Mouse (Mus musculus): Measurements from ENCODE around the gene Pdcd2l. TPM values are rescaled to one million over a fixed set of nuclear protein-coding genes. Genes with fewer than 3 reads are reported as not detected.
"Not testable (repeated sequence)": the region's sequence is repeated elsewhere in the genome, so short reads cannot be mapped to it uniquely, and the experiment has no call there.

Pdcd2l gene
- polyA plus RNA-seq, 1 experiment from 2014 or later = 75.4 TPM

- no peak for DNase-seq (ENCODE audit: low spot score)
- H3K9me3 ChIP-seq (replicated peaks) = no peaks in the 10 kb centered on the region
- 97% methylated on average over 2 of the region's 2 CpGs for WGBS
- H3K27ac ChIP-seq = no peak overlapping the region
- H3K36me3 ChIP-seq = peaks cover 56% of the 10 kb centered on the region
- no peaks in the 10 kb centered on the region for H3K4me1 ChIP-seq
- H3K27me3 ChIP-seq (ENCODE audit: low read depth, poor library complexity, severe bottlenecking) = no peaks in the 10 kb centered on the region
- no peak overlapping the region for H3K4me3 ChIP-seq
These were observed 4.4 kb upstream of the Pdcd2l start for GRCm38 (mm10) chr7:34200829-34201228.

GRCm38 (mm10) chr7:34198346-34198745, 1.9 kb upstream of the Pdcd2l start:
- 58% methylated on average over 3 of the region's 3 CpGs for WGBS

GRCm38 (mm10) chr7:34195632-34196031, 829 bp downstream of the Pdcd2l start:
- Histone ChIP-seq H3K27me3 (ENCODE audit: low read depth, poor library complexity, severe bottlenecking) (no peaks in the 10 kb centered on the region), H3K9me3 (replicated peaks) (no peaks in the 10 kb centered on the region), H3K36me3 (peaks cover 35% of the 10 kb centered on the region), H3K4me3 (peak overlapping the region; percentile 98), H3K27ac (peak overlapping the region; percentile 90), H3K4me1 (peaks cover 5% of the 10 kb centered on the region)
- 52% methylated on average over 3 of the region's 3 CpGs for WGBS
- DNase-seq (ENCODE audit: low spot score) = no peak

More at GRCm38 (mm10) chr7:34198346-34198745, 1.9 kb upstream of the Pdcd2l start:
- H3K4me1 ChIP-seq = peaks cover 5% of the 10 kb centered on the region
- no peak overlapping the region for H3K4me3 ChIP-seq
- H3K27me3 ChIP-seq (ENCODE audit: low read depth, poor library complexity, severe bottlenecking) = no peaks in the 10 kb centered on the region
- H3K9me3 ChIP-seq (replicated peaks) = no peaks in the 10 kb centered on the region
- H3K27ac ChIP-seq = no peak overlapping the region
- no peak for DNase-seq (ENCODE audit: low spot score)
- H3K36me3 ChIP-seq = peaks cover 41% of the 10 kb centered on the region

GRCm38 (mm10) chr7:34192825-34193224, 3.6 kb downstream of the Pdcd2l start:
- Histone ChIP-seq H3K4me1 (peaks cover 5% of the 10 kb centered on the region), H3K4me3 (no peak overlapping the region), H3K36me3 (peaks cover 53% of the 10 kb centered on the region), H3K27me3 (ENCODE audit: low read depth, poor library complexity, severe bottlenecking) (no peaks in the 10 kb centered on the region), H3K9me3 (replicated peaks) (no peaks in the 10 kb centered on the region), H3K27ac (no peak overlapping the region)
- no peak for DNase-seq (ENCODE audit: low spot score)
- WGBS = 92% methylated on average over 6 of the region's 6 CpGs

- no peak overlapping the region for H3K27ac ChIP-seq
- H3K4me3 ChIP-seq = no peak overlapping the region
- H3K36me3 ChIP-seq = peaks cover 82% of the 10 kb centered on the region
- H3K27me3 ChIP-seq (ENCODE audit: low read depth, poor library complexity, severe bottlenecking) = no peaks in the 10 kb centered on the region
- H3K9me3 ChIP-seq (replicated peaks) = no peaks in the 10 kb centered on the region
- no peaks in the 10 kb centered on the region for H3K4me1 ChIP-seq
- DNase-seq (ENCODE audit: low spot score) = no peak
- 92% methylated on average over 12 of the region's 12 CpGs for whole genome bisulfite sequencing
These were observed 7.0 kb downstream of the Pdcd2l start for GRCm38 (mm10) chr7:34189376-34189989.

GRCm38 (mm10) chr7:34183794-34184193, 12.7 kb downstream of the Pdcd2l start:
- H3K4me3 ChIP-seq = no peak overlapping the region
- H3K27ac ChIP-seq = no peak overlapping the region
- no peaks in the 10 kb centered on the region for H3K27me3 ChIP-seq (ENCODE audit: low read depth, poor library complexity, severe bottlenecking)
- DNase-seq (ENCODE audit: low spot score) = no peak
- H3K4me1 ChIP-seq = no peaks in the 10 kb centered on the region
- WGBS = 78% methylated on average over 3 of the region's 3 CpGs
- peaks cover 54% of the 10 kb centered on the region for H3K36me3 ChIP-seq
- H3K9me3 ChIP-seq (replicated peaks) = no peaks in the 10 kb centered on the region

- DNase-seq (ENCODE audit: low spot score) = no peak
- Histone ChIP-seq H3K27ac (no peak overlapping the region), H3K27me3 (ENCODE audit: low read depth, poor library complexity, severe bottlenecking) (no peaks in the 10 kb centered on the region), H3K4me3 (no peak overlapping the region), H3K4me1 (no peaks in the 10 kb centered on the region), H3K36me3 (peaks cover 49% of the 10 kb centered on the region), H3K9me3 (replicated peaks) (no peaks in the 10 kb centered on the region)
- 85% methylated on average over 13 of the region's 13 CpGs for WGBS
These were observed 13.1 kb downstream of the Pdcd2l start for GRCm38 (mm10) chr7:34183356-34183755.

- H3K4me1 ChIP-seq; H3K27me3 ChIP-seq (ENCODE audit: low read depth, poor library complexity, severe bottlenecking); H3K9me3 ChIP-seq (replicated peaks); H3K36me3 ChIP-seq; H3K4me3 ChIP-seq; DNase-seq (ENCODE audit: low spot score); H3K27ac ChIP-seq: not testable (repeated sequence)
- WGBS = 86% methylated on average over 6 of the region's 6 CpGs
These were observed 20.2 kb downstream of the Pdcd2l start for GRCm38 (mm10) chr7:34176241-34176640.

GRCm38 (mm10) chr7:34172251-34172650, 24.2 kb downstream of the Pdcd2l start:
- Histone ChIP-seq H3K27me3 (ENCODE audit: low read depth, poor library complexity, severe bottlenecking) (no peaks in the 10 kb centered on the region), H3K27ac (no peak overlapping the region), H3K4me3 (no peak overlapping the region), H3K9me3 (replicated peaks) (no peaks in the 10 kb centered on the region), H3K4me1 (0 out of 2 replicates have a peak, but pooled peaks cover 5% of the 10 kb centered on the region), H3K36me3 (no peaks in the 10 kb centered on the region)
- DNase-seq (ENCODE audit: low spot score) = no peak
- WGBS = 80% methylated on average over 1 of the region's 1 CpGs

- Histone ChIP-seq H3K4me3 (peak within 1 kb of the TSS; percentile 70), H3K4me1 (peaks cover 11% of the 10 kb centered on the region; the same call in 1 of the 2 replicates), H3K36me3 (peaks cover 21% of the 10 kb centered on the region), H3K27ac (peak within 1 kb of the TSS; percentile 95), H3K9me3 (replicated peaks) (no peaks in the 10 kb centered on the region), H3K27me3 (ENCODE audit: low read depth, poor library complexity, severe bottlenecking) (no peaks in the 10 kb centered on the region)
- 84% methylated on average over 3 of the region's 3 CpGs for WGBS
- DNase-seq (ENCODE audit: low spot score) = no peak
These were observed 27.0 kb downstream of the Pdcd2l start, which contains the start of gene Uba2 for GRCm38 (mm10) chr7:34169454-34169853. TSS of gene Uba2 (minus strand) at chr7:34169599.

GRCm38 (mm10) chr7:34168470-34169251, 27.8 kb downstream of the Pdcd2l start:
- DNase-seq (ENCODE audit: low spot score) = peak; percentile 98
- 11% methylated on average over 30 of the region's 30 CpGs for WGBS

GRCm38 (mm10) chr7:34167766-34168469, 28.5 kb downstream of the Pdcd2l start:
- peak; percentile 64 for DNase-seq (ENCODE audit: low spot score)
- no peaks in the 10 kb centered on the region for H3K9me3 ChIP-seq (replicated peaks)
- peaks cover 35% of the 10 kb centered on the region for H3K36me3 ChIP-seq
- WGBS = under 1% methylated on average over 54 of the region's 54 CpGs
- H3K27me3 ChIP-seq (ENCODE audit: low read depth, poor library complexity, severe bottlenecking) = no peaks in the 10 kb centered on the region
- H3K4me1 ChIP-seq = peaks cover 11% of the 10 kb centered on the region; the same call in 1 of the 2 replicates
- H3K4me3 ChIP-seq = peak overlapping the region; percentile 70
- peak overlapping the region; percentile 95 for H3K27ac ChIP-seq

More at GRCm38 (mm10) chr7:34168470-34169251, 27.8 kb downstream of the Pdcd2l start:
- Histone ChIP-seq H3K4me1 (peaks cover 11% of the 10 kb centered on the region; the same call in 1 of the 2 replicates), H3K27ac (peak overlapping the region; percentile 95), H3K36me3 (peaks cover 28% of the 10 kb centered on the region), H3K27me3 (ENCODE audit: low read depth, poor library complexity, severe bottlenecking) (no peaks in the 10 kb centered on the region), H3K9me3 (replicated peaks) (no peaks in the 10 kb centered on the region), H3K4me3 (peak overlapping the region; percentile 70)
